Mouse (Mus musculus): Measurements from ENCODE around the gene Fkbp9.
A peak's percentile ranks its signal among the peaks of the same experiment; 100 is the strongest.

Fkbp9 gene

GRCm38 (mm10) chr6:56906121-56906846, 74.4 kb downstream of the Fkbp9 start:
- no peak for DNase-seq (ENCODE audit: low spot score)

- DNase-seq (ENCODE audit: low spot score): no peak
These were observed 76.1 kb downstream of the Fkbp9 start for GRCm38 (mm10) chr6:56907973-56908372.

- no peak for DNase-seq (ENCODE audit: low spot score)
These were observed 76.5 kb downstream of the Fkbp9 start for GRCm38 (mm10) chr6:56908397-56908796.

GRCm38 (mm10) chr6:56908912-56909311, 77.1 kb downstream of the Fkbp9 start:
- DNase-seq (ENCODE audit: low spot score): no peak

- no peak for DNase-seq (ENCODE audit: low spot score)
These were observed 79.1 kb downstream of the Fkbp9 start for GRCm38 (mm10) chr6:56910910-56911309.

- no peak for DNase-seq (ENCODE audit: low spot score)
These were observed 81.4 kb downstream of the Fkbp9 start for GRCm38 (mm10) chr6:56913092-56913858.

- DNase-seq (ENCODE audit: low spot score): no peak
These were observed 84.4 kb downstream of the Fkbp9 start for GRCm38 (mm10) chr6:56916279-56916678.

GRCm38 (mm10) chr6:56917578-56918368, 85.9 kb downstream of the Fkbp9 start:
- peak; percentile 64 for DNase-seq (ENCODE audit: low spot score)

- no peak for DNase-seq (ENCODE audit: low spot score)
These were observed 87.6 kb downstream of the Fkbp9 start for GRCm38 (mm10) chr6:56919330-56920044.

GRCm38 (mm10) chr6:56920222-56921092, 88.6 kb downstream of the Fkbp9 start:
- DNase-seq (ENCODE audit: low spot score): peak; percentile 74

- no peak for DNase-seq (ENCODE audit: low spot score)
These were observed 91.5 kb downstream of the Fkbp9 start for GRCm38 (mm10) chr6:56923331-56923725.

GRCm38 (mm10) chr6:56923726-56924707, 92.2 kb downstream of the Fkbp9 start, which contains the start of the genes Nt5c3 and Vmn1r4:
Gene Nt5c3 (minus strand): TSS chr6:56923932.
Gene Vmn1r4 (plus strand): TSS chr6:56924015.
- DNase-seq (ENCODE audit: low spot score): peak; percentile 88
